Mouse (Mus musculus) MEL (cell line): ENCODE results near the gene P4ha2.

Source experiments
- CTCF ChIP-seq, 3 experiments: IDR thresholded peaks in 2 of 3; conservative IDR thresholded peaks in 1 of 3; 2 replicates each; pipeline ENCODE4 v1.5.1; 2011 to 2012; ENCODE audit warnings: low read length in 3 of 3, low read depth in 2 of 3, mild to moderate bottlenecking in 2 of 3, improper control_type of control experiment in 1 of 3, inconsistent platforms in 1 of 3, mixed read lengths in 1 of 3, moderate library complexity in 1 of 3; ENCODE audit not compliant: control insufficient read depth in 1 of 3, insufficient read depth in 1 of 3, poor library complexity in 1 of 3, severe bottlenecking in 1 of 3
- HCFC1 ChIP-seq: IDR thresholded peaks from 2 replicates; pipeline ENCODE4 v1.6.1; 2012; ENCODE audit warnings: low read depth, mild to moderate bottlenecking, inconsistent platforms, low read length, improper control_type of control experiment, moderate library complexity
- MAFK ChIP-seq: IDR thresholded peaks from 2 replicates; pipeline ENCODE4 v1.6.1; 2011; ENCODE audit warnings: low read depth, mild to moderate bottlenecking, low read length, improper control_type of control experiment, borderline replicate concordance
- MYB ChIP-seq: IDR thresholded peaks from 2 replicates; pipeline ENCODE4 v1.6.1; 2011; ENCODE audit warnings: mild to moderate bottlenecking, low read depth, low read length, improper control_type of control experiment
- NELFE ChIP-seq: IDR thresholded peaks from 2 replicates; pipeline ENCODE4 v1.6.1; 2011; ENCODE audit warnings: low read depth, low read length, improper control_type of control experiment
- NRF1 ChIP-seq: IDR thresholded peaks from 2 replicates; pipeline ENCODE4 v1.6.1; 2014; ENCODE audit warnings: low read depth, mild to moderate bottlenecking, inconsistent platforms, low read length, improper control_type of control experiment, moderate library complexity; ENCODE audit not compliant: poor library complexity, insufficient read depth, severe bottlenecking
- POLR2A ChIP-seq, 2 experiments: IDR thresholded peaks; 2 replicates each; pipeline ENCODE4 v1.6.1; 2011 to 2012; ENCODE audit warnings: low read length in 2 of 2, mild to moderate bottlenecking in 2 of 2, control low read depth in 1 of 2, improper control_type of control experiment in 1 of 2, low read depth in 1 of 2, moderate library complexity in 1 of 2; ENCODE audit not compliant: control insufficient read depth in 1 of 2, insufficient read depth in 1 of 2, poor library complexity in 1 of 2
- POLR2AphosphoS2 ChIP-seq: IDR thresholded peaks from 2 replicates; pipeline ENCODE4 v1.6.1; 2011; ENCODE audit warnings: low read length, improper control_type of control experiment
- TAL1 ChIP-seq: IDR thresholded peaks from 2 replicates; pipeline ENCODE4 v1.6.1; 2012; ENCODE audit warnings: mild to moderate bottlenecking, inconsistent platforms, low read length, moderate library complexity, mixed read lengths
- USF1 ChIP-seq: IDR thresholded peaks from 2 replicates; pipeline ENCODE4 v1.6.1; 2014; ENCODE audit warnings: low read depth, mild to moderate bottlenecking, inconsistent platforms, low read length, improper control_type of control experiment, moderate library complexity

GRCm38 (mm10) chr11:54101701-54102100, 1.8 kb downstream of the P4ha2 start:
- TF ChIP-seq CTCF (IDR thresholded peaks at IDR 0.05 in 2 of 3, conservative IDR thresholded peaks at IDR 0.05 in 1 of 3; ENCODE audit: control insufficient read depth in 1 of 3, insufficient read depth in 1 of 3, low read depth in 2 of 3, low read length in 3 of 3, poor library complexity in 1 of 3, severe bottlenecking in 1 of 3): no peak
- TF ChIP-seq HCFC1: no peak
- TF ChIP-seq POLR2A (IDR thresholded peaks at IDR 0.05; ENCODE audit: control insufficient read depth in 1 of 2, insufficient read depth in 1 of 2, low read depth in 1 of 2, low read length in 2 of 2, poor library complexity in 1 of 2): no peak
- TF ChIP-seq MAFK: no peak
- TF ChIP-seq TAL1: no peak
- no peak for TF ChIP-seq NRF1
- TF ChIP-seq MYB: no peak
- no peak for TF ChIP-seq NELFE
- TF ChIP-seq USF1: no peak
- no peak for TF ChIP-seq POLR2AphosphoS2
